Mouse (Mus musculus): ENCODE measurements around the gene BC055324.

GRCm38 (mm10) chr1:163976515-163976914, 18.1 kb downstream of the BC055324 start:
- TF ChIP-seq CTCF (IDR thresholded peaks at IDR 0.05; ENCODE audit: low read depth, low read length): no peak
- TF ChIP-seq POLR2A (IDR thresholded peaks at IDR 0.05; ENCODE audit: borderline replicate concordance, low read depth, low read length): no peak

Measured in bone marrow macrophage, adult 2 months (primary cell).